Mouse (Mus musculus) forebrain, embryonic 12.5 days (tissue): ENCODE results near the gene Kcnip1. TPM values are rescaled to one million over a fixed set of nuclear protein-coding genes. Genes with fewer than 3 reads are reported as not detected.

ENCODE experiments used
- ATAC-seq: fragments of 200-750 bp; cut with Nextera tagmentation; 2 replicates; pipeline ENCODE4 v1.8.0; 2017; ENCODE audit warnings: moderate TSS enrichment; ENCODE audit not compliant: low FRiP score
- H3K27ac ChIP-seq: fragments of 300-500 bp; sonication (generic); 2 replicates; pipeline ENCODE4 v1.5.1; 2016; ENCODE audit warnings: mild to moderate bottlenecking
- H3K27me3 ChIP-seq: fragments of 300-500 bp; sonication (generic); 2 replicates; pipeline ENCODE4 v1.6.1; 2016; ENCODE audit warnings: mild to moderate bottlenecking
- H3K36me3 ChIP-seq: fragments of 300-500 bp; sonication (generic); replicated peaks from 2 replicates; pipeline ENCODE4 v1.6.1; 2016; ENCODE audit warnings: mild to moderate bottlenecking
- H3K4me1 ChIP-seq: fragments of 300-500 bp; sonication (generic); 2 replicates; pipeline ENCODE4 v1.6.1; 2016
- H3K4me2 ChIP-seq: fragments of 300-500 bp; sonication (generic); 2 replicates; pipeline ENCODE4 v1.6.1; 2016; ENCODE audit warnings: mild to moderate bottlenecking, moderate library complexity
- H3K4me3 ChIP-seq: fragments of 300-500 bp; sonication (generic); replicated peaks from 2 replicates; pipeline ENCODE4 v1.5.1; 2016; ENCODE audit warnings: mild to moderate bottlenecking
- H3K9ac ChIP-seq: fragments of 300-500 bp; sonication (generic); 2 replicates; pipeline ENCODE4 v1.6.1; 2016; ENCODE audit warnings: mild to moderate bottlenecking
- H3K9me3 ChIP-seq: fragments of 300-500 bp; sonication (generic); 2 replicates; pipeline ENCODE4 v1.6.1; 2016
- WGBS: fragments of 180-500 bp; shearing (Covaris S2); methylation state at CpG from one replicate; pipeline ENCODE4 v1.1.7; 2016; 5-methylcytosine and 5-hydroxymethylcytosine counted together
- polyA plus RNA-seq: library from polyadenylated mRNA; unstranded; fragments of >200 nt; fragmentation: Nextera tagmentation; extraction: Ambion mirVana; gene quantifications from 2 replicates; pipeline ENCODE4 v1.2.1, GENCODE M21; 2016

The Kcnip1 gene
- polyA plus RNA-seq, 1 experiment from 2014 or later: 16.3 TPM

GRCm38 (mm10) chr11:33586614-33587013 lies 406.3 kb downstream of the Kcnip1 start:
- Histone ChIP-seq H3K27me3 (no peaks in the 10 kb centered on the region), H3K4me2 (no peak overlapping the region), H3K36me3 (no peaks in the 10 kb centered on the region), H3K4me1 (no peaks in the 10 kb centered on the region), H3K27ac (no peak overlapping the region), H3K9ac (no peak overlapping the region), H3K9me3 (no peaks in the 10 kb centered on the region), H3K4me3 (no peak overlapping the region)
- ATAC-seq: no peak
- WGBS: 89% methylated on average over 6 of the region's 6 CpGs

GRCm38 (mm10) chr11:33579621-33580020 lies 413.3 kb downstream of the Kcnip1 start:
- H3K4me2 ChIP-seq: no peak overlapping the region
- H3K9me3 ChIP-seq: no peaks in the 10 kb centered on the region
- 61% methylated on average over 3 of the region's 3 CpGs for WGBS
- no peak overlapping the region for H3K9ac ChIP-seq
- H3K36me3 ChIP-seq: no peaks in the 10 kb centered on the region
- no peak for ATAC-seq
- H3K27me3 ChIP-seq: no peaks in the 10 kb centered on the region
- no peak overlapping the region for H3K27ac ChIP-seq
- no peaks in the 10 kb centered on the region for H3K4me1 ChIP-seq
- H3K4me3 ChIP-seq: no peak overlapping the region

Other genes with a start within 250 kb of the Kcnip1 start
- 0.08 TPM in 1 of 2 replicates, not detected in the other for gene Kcnmb1, start 30.1 kb downstream of the Kcnip1 start, polyA plus RNA-seq
- 1.1 and 1.8 TPM in 2 replicates for gene Lcp2, start 53.8 kb upstream of the Kcnip1 start, polyA plus RNA-seq
- not detected in 2 replicates for gene 4930469K13Rik, start 105.4 kb upstream of the Kcnip1 start, polyA plus RNA-seq
- not detected in 2 replicates for gene Foxi1, start 214.9 kb upstream of the Kcnip1 start, polyA plus RNA-seq